Mouse (Mus musculus) embryonic facial prominence, embryonic 12.5 days (tissue): Measurements from ENCODE around the gene Cyp24a1. TPM values are rescaled to one million over a fixed set of nuclear protein-coding genes. Genes with fewer than 3 reads are reported as not detected.
"Not testable (repeated sequence)": the region's sequence is repeated elsewhere in the genome, so short reads cannot be mapped to it uniquely, and the experiment has no call there.

Experiments used
- ATAC-seq: fragments of 200-750 bp; cut with Nextera tagmentation; 2 replicates; pipeline ENCODE4 v1.8.0; 2017; ENCODE audit not compliant: insufficient number of reproducible peaks, insufficient read depth, low FRiP score, low TSS enrichment
- H3K27ac ChIP-seq: fragments of 300-500 bp; sonication (generic); 2 replicates; pipeline ENCODE4 v1.5.1; 2016; ENCODE audit warnings: mild to moderate bottlenecking
- H3K27me3 ChIP-seq: fragments of 300-500 bp; sonication (generic); 2 replicates; pipeline ENCODE4 v1.6.1; 2016; ENCODE audit warnings: mild to moderate bottlenecking, moderate library complexity
- H3K36me3 ChIP-seq: fragments of 300-500 bp; sonication (generic); 2 replicates; pipeline ENCODE4 v1.6.1; 2016; ENCODE audit warnings: mild to moderate bottlenecking
- H3K4me1 ChIP-seq: fragments of 300-500 bp; sonication (generic); 2 replicates; pipeline ENCODE4 v1.6.1; 2016
- H3K4me2 ChIP-seq: fragments of 300-500 bp; sonication (generic); replicated peaks from 2 replicates; pipeline ENCODE4 v1.6.1; 2016; ENCODE audit warnings: mild to moderate bottlenecking, moderate library complexity
- H3K4me3 ChIP-seq: fragments of 300-500 bp; sonication (generic); 2 replicates; pipeline ENCODE4 v1.5.1; 2016; ENCODE audit warnings: mild to moderate bottlenecking
- H3K9ac ChIP-seq: fragments of 300-500 bp; sonication (generic); 2 replicates; pipeline ENCODE4 v1.6.1; 2016; ENCODE audit warnings: mild to moderate bottlenecking, moderate library complexity
- H3K9me3 ChIP-seq: fragments of 300-500 bp; sonication (generic); 2 replicates; pipeline ENCODE4 v1.6.1; 2016; ENCODE audit warnings: mild to moderate bottlenecking, moderate library complexity
- WGBS: fragments of 180-500 bp; shearing (Covaris S2); methylation state at CpG from one replicate; pipeline ENCODE4 v1.1.7; 2016; 5-methylcytosine and 5-hydroxymethylcytosine counted together
- polyA plus RNA-seq: library from polyadenylated mRNA; unstranded; fragments of >200 nt; fragmentation: Nextera tagmentation; extraction: Ambion mirVana; gene quantifications from 2 replicates; pipeline ENCODE4 v1.2.1, GENCODE M21; 2016

Cyp24a1 gene
- polyA plus RNA-seq, 1 experiment from 2014 or later: not detected

GRCm38 (mm10) chr2:170468009-170468408 is 28.9 kb downstream of the Cyp24a1 start:
- no peak for ATAC-seq
- Histone ChIP-seq H3K9ac (no peak overlapping the region), H3K36me3 (no peaks in the 10 kb centered on the region), H3K4me1 (0 out of 2 replicates have a peak, but pooled peaks cover 5% of the 10 kb centered on the region), H3K27me3 (peaks cover 3% of the 10 kb centered on the region; the same call in 1 of the 2 replicates), H3K4me3 (no peak overlapping the region), H3K9me3 (no peaks in the 10 kb centered on the region), H3K27ac (no peak overlapping the region), H3K4me2 (no peak overlapping the region)

GRCm38 (mm10) chr2:170464817-170465216 is 32.1 kb downstream of the Cyp24a1 start:
- ATAC-seq: no peak
- H3K27me3 ChIP-seq: no peaks in the 10 kb centered on the region
- 42% methylated on average over 2 of the region's 4 CpGs for WGBS

GRCm38 (mm10) chr2:170461652-170462051 is 35.3 kb downstream of the Cyp24a1 start:
- Histone ChIP-seq H3K4me1 (peaks cover 4% of the 10 kb centered on the region; the same call in 1 of the 2 replicates), H3K4me3 (no peak overlapping the region), H3K27me3 (no peaks in the 10 kb centered on the region), H3K27ac (no peak overlapping the region), H3K4me2 (no peak overlapping the region), H3K9me3 (no peaks in the 10 kb centered on the region), H3K36me3 (no peaks in the 10 kb centered on the region), H3K9ac (no peak overlapping the region)
- ATAC-seq: no peak
- 65% methylated on average over 7 of the region's 7 CpGs for WGBS

More at GRCm38 (mm10) chr2:170464817-170465216, 32.1 kb downstream of the Cyp24a1 start:
- Histone ChIP-seq H3K27ac (no peak overlapping the region), H3K4me1 (peaks cover 6% of the 10 kb centered on the region; the same call in 1 of the 2 replicates), H3K4me2 (no peak overlapping the region), H3K4me3 (no peak overlapping the region), H3K9ac (no peak overlapping the region), H3K36me3 (no peaks in the 10 kb centered on the region), H3K9me3 (no peaks in the 10 kb centered on the region)

GRCm38 (mm10) chr2:170459805-170460204 is 37.1 kb downstream of the Cyp24a1 start:
- WGBS: 25% methylated on average over 9 of the region's 9 CpGs
- no peaks in the 10 kb centered on the region for H3K9me3 ChIP-seq
- no peak for ATAC-seq
- H3K4me1 ChIP-seq: peaks cover 4% of the 10 kb centered on the region; the same call in 1 of the 2 replicates
- H3K4me2 ChIP-seq: no peak overlapping the region
- H3K4me3 ChIP-seq: no peak overlapping the region
- H3K27ac ChIP-seq: no peak overlapping the region
- no peak overlapping the region for H3K9ac ChIP-seq
- no peaks in the 10 kb centered on the region for H3K36me3 ChIP-seq
- H3K27me3 ChIP-seq: no peaks in the 10 kb centered on the region

GRCm38 (mm10) chr2:170459183-170459582 is 37.8 kb downstream of the Cyp24a1 start:
- no peak overlapping the region for H3K9ac ChIP-seq
- H3K27ac ChIP-seq: no peak overlapping the region
- no peak overlapping the region for H3K4me3 ChIP-seq
- no peaks in the 10 kb centered on the region for H3K27me3 ChIP-seq
- WGBS: 61% methylated on average over 10 of the region's 10 CpGs
- no peaks in the 10 kb centered on the region for H3K9me3 ChIP-seq
- peaks cover 4% of the 10 kb centered on the region; the same call in 1 of the 2 replicates for H3K4me1 ChIP-seq
- no peaks in the 10 kb centered on the region for H3K36me3 ChIP-seq
- no peak overlapping the region for H3K4me2 ChIP-seq
- ATAC-seq: no peak

- H3K4me3 ChIP-seq, H3K9ac ChIP-seq, H3K27me3 ChIP-seq, H3K4me1 ChIP-seq, H3K36me3 ChIP-seq, H3K9me3 ChIP-seq, H3K4me2 ChIP-seq, ATAC-seq, H3K27ac ChIP-seq: not testable (repeated sequence)
- WGBS: 40% methylated on average over 3 of the region's 4 CpGs
Measured at GRCm38 (mm10) chr2:170453809-170454208, 43.1 kb downstream of the Cyp24a1 start.

- 8% methylated on average over 9 of the region's 9 CpGs for WGBS
- H3K27me3 ChIP-seq: no peaks in the 10 kb centered on the region
- no peaks in the 10 kb centered on the region for H3K4me1 ChIP-seq
- no peak overlapping the region for H3K4me3 ChIP-seq
- H3K36me3 ChIP-seq: no peaks in the 10 kb centered on the region
- H3K9ac ChIP-seq: no peak overlapping the region
- H3K4me2 ChIP-seq: peak overlapping the region; percentile 18; the same call in 1 of the 2 replicates
- no peaks in the 10 kb centered on the region for H3K9me3 ChIP-seq
- no peak for ATAC-seq
- H3K27ac ChIP-seq: no peak overlapping the region
Measured at GRCm38 (mm10) chr2:170450933-170451332, 46.0 kb downstream of the Cyp24a1 start.

- no peaks in the 10 kb centered on the region for H3K36me3 ChIP-seq
- H3K9ac ChIP-seq: no peak overlapping the region
- H3K27me3 ChIP-seq: no peaks in the 10 kb centered on the region
- no peak overlapping the region for H3K4me3 ChIP-seq
- H3K4me2 ChIP-seq: no peak overlapping the region
- no peak overlapping the region for H3K27ac ChIP-seq
- 72% methylated on average over 10 of the region's 10 CpGs for WGBS
- H3K9me3 ChIP-seq: no peaks in the 10 kb centered on the region
- no peak for ATAC-seq
- H3K4me1 ChIP-seq: no peaks in the 10 kb centered on the region
Measured at GRCm38 (mm10) chr2:170447651-170448050, 49.3 kb downstream of the Cyp24a1 start.

- H3K4me1 ChIP-seq: no peaks in the 10 kb centered on the region
Measured at GRCm38 (mm10) chr2:170446843-170447383, 50.0 kb downstream of the Cyp24a1 start.

GRCm38 (mm10) chr2:170445861-170446260 is 51.1 kb downstream of the Cyp24a1 start:
- no peak for ATAC-seq
- Histone ChIP-seq H3K9ac (no peak overlapping the region), H3K4me3 (no peak overlapping the region), H3K27ac (no peak overlapping the region), H3K27me3 (no peaks in the 10 kb centered on the region), H3K4me1 (no peaks in the 10 kb centered on the region), H3K36me3 (no peaks in the 10 kb centered on the region), H3K4me2 (no peak overlapping the region), H3K9me3 (no peaks in the 10 kb centered on the region)
- 84% methylated on average over 5 of the region's 5 CpGs for WGBS

More at GRCm38 (mm10) chr2:170446843-170447383, 50.0 kb downstream of the Cyp24a1 start:
- H3K27ac ChIP-seq: no peak overlapping the region
- no peak overlapping the region for H3K4me3 ChIP-seq
- ATAC-seq: no peak
- H3K9me3 ChIP-seq: no peaks in the 10 kb centered on the region
- H3K36me3 ChIP-seq: no peaks in the 10 kb centered on the region
- H3K4me2 ChIP-seq: no peak overlapping the region
- H3K9ac ChIP-seq: no peak overlapping the region
- 67% methylated on average over 5 of the region's 5 CpGs for WGBS
- no peaks in the 10 kb centered on the region for H3K27me3 ChIP-seq

GRCm38 (mm10) chr2:170442535-170442934 is 54.4 kb downstream of the Cyp24a1 start:
- Histone ChIP-seq H3K9ac (no peak overlapping the region), H3K36me3 (no peaks in the 10 kb centered on the region), H3K27me3 (no peaks in the 10 kb centered on the region), H3K4me1 (0 out of 2 replicates have a peak, but pooled peaks cover 6% of the 10 kb centered on the region), H3K4me3 (no peak overlapping the region), H3K27ac (no peak overlapping the region), H3K4me2 (no peak overlapping the region), H3K9me3 (no peaks in the 10 kb centered on the region)
- 68% methylated on average over 3 of the region's 3 CpGs for WGBS
- ATAC-seq: no peak

- H3K27ac ChIP-seq: no peak overlapping the region
- H3K4me1 ChIP-seq: 0 out of 2 replicates have a peak, but pooled peaks cover 10% of the 10 kb centered on the region
- H3K27me3 ChIP-seq: no peaks in the 10 kb centered on the region
- no peaks in the 10 kb centered on the region for H3K9me3 ChIP-seq
- H3K4me3 ChIP-seq: no peak overlapping the region
- 42% methylated on average over 13 of the region's 13 CpGs for WGBS
- no peaks in the 10 kb centered on the region for H3K36me3 ChIP-seq
- H3K4me2 ChIP-seq: no peak overlapping the region; the same call in 1 of the 2 replicates
- no peak for ATAC-seq
- no peak overlapping the region for H3K9ac ChIP-seq
Measured at GRCm38 (mm10) chr2:170438782-170439181, 58.2 kb downstream of the Cyp24a1 start.
